Mouse (Mus musculus) kidney, adult 2 months (tissue): ENCODE measurements at regions not wholly inside any gene's neighbourhood (a gene's known extent, or its start where the extent isn't known, plus 50 kb on each side); places are given as distances from the start of the nearest gene placed in this dataset.

Experiments used
- CTCF ChIP-seq: fragments of 200-500 bp; conservative IDR thresholded peaks from 2 replicates; pipeline ENCODE4 v1.5.1; 2011; ENCODE audit warnings: low read depth, mild to moderate bottlenecking, control low read depth, low read length, moderate library complexity, mixed read lengths; ENCODE audit not compliant: insufficient read depth, insufficient read length
- POLR2A ChIP-seq: fragments of 200-500 bp; IDR thresholded peaks from one replicate; pipeline ENCODE4 v1.6.1; 2011; ENCODE audit warnings: low read depth, low read length, control low read depth

DNA sequence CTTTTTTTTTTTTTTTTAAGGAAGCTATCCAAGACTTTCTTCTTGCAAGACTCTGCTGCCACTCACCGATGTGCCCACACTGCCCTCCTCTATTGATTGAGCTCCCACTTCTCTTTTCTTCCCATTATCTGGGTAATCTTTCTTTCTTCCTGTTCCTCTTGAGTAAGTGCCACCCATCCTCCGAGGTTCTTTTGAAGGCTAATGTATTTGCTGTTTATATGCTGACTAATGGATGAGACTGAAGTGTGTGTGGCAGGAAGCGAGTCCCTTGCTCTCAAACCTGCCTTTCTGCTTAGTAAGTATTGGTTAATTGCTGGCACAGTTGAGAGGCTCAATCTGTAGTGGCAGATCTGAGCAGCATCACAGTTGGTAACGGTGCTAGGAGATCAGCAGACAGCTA is 142.1 kb upstream of the Plxnc1 start:
- TF ChIP-seq POLR2A (no peak), CTCF (no peak)
